Comparison of ENCODE assay signal across 8 mouse cellular contexts in the genomic region with DNA sequence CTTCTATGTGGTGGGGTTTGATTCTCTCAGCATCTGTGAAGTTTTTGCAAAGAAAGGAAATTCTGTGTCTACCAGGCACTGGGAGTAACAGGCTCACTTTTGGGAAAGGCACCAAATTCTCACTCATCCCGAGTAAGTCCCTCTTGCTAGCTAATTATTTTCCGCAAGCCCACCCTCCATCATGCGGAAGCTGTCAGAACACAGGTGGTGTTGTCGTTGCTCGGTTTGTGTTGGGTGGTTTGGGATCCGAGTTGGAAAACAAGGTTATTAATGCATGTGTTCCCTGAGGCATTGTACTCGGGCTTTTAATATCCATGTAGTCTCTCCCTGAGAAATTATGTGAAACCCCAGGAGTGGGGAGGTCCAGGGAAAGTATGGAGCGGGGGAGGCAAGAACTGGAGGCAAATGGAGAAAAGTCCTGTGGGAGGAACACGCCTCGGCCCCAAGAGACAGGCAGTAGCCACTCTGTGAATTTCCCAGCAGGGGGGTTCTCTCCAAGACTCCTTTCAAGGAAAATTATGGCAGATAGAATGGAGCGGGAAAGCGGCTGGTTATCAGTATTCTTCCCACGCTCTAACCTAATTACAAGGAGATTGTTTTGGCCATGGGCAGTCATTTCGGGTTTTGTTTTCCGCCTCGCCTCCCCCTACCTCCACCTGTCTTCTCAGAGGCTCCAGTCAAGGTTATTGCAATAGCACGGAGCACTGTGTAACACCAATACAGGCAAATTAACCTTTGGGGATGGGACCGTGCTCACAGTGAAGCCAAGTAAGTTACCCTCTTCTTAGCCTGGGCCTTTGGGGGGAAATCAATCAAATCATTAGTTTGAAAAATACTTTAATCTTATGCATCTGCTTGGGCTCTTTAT.
DNase-seq lines count a peak whose midpoint lies in the region; ATAC-seq lines count a peak whose summit lies in the region.

No protein-coding gene starts in this region.

- peaks cover 11% of the 10 kb centered on the region for H3K4me1 ChIP-seq in forebrain, embryonic 15.5 days
- H3K4me1 ChIP-seq in hindbrain, embryonic 16.5 days (ENCODE audit: control insufficient read depth, insufficient read depth, low read depth, low read length): peaks cover 7% of the 10 kb centered on the region
- no peaks in the 10 kb centered on the region; the same call in 1 of the 2 replicates for H3K4me1 ChIP-seq in liver, embryonic 12.5 days

- H3K27ac ChIP-seq in forebrain, embryonic 15.5 days (replicated peaks): no peak overlapping the region
- peak overlapping the region; percentile 31; the same call in 1 of the 2 replicates for H3K27ac ChIP-seq in hindbrain, embryonic 16.5 days (ENCODE audit: low read depth, low read length)
- no peak overlapping the region for H3K27ac ChIP-seq in liver, embryonic 12.5 days

- H3K27me3 ChIP-seq in forebrain, embryonic 15.5 days: no peaks in the 10 kb centered on the region
- no peaks in the 10 kb centered on the region for H3K27me3 ChIP-seq in hindbrain, embryonic 16.5 days (replicated peaks; ENCODE audit: control insufficient read depth, insufficient read depth, low read length)
- peaks cover 66% of the 10 kb centered on the region for H3K27me3 ChIP-seq in liver, embryonic 12.5 days (replicated peaks)

- peak; percentile 18 for DNase-seq in ovary, adult 18-20 months (ENCODE audit: low spot score)
- DNase-seq in ovary, postnatal 36 days (ENCODE audit: low spot score): no peak
- DNase-seq in left cerebral cortex, postnatal 25 days (ENCODE audit: low spot score in 2 of 2): peak; percentile 18 to 43
- DNase-seq in adrenal gland, postnatal 4 days (ENCODE audit: low spot score in 2 of 2): no peak

- intact Hi-C loops in left cerebral cortex, postnatal 25 days (cut with DNase I): no loop called here

- no peak overlapping the region for H3K4me3 ChIP-seq in forebrain, embryonic 15.5 days
- no peak overlapping the region for H3K4me3 ChIP-seq in hindbrain, embryonic 16.5 days (ENCODE audit: low read length)
- H3K4me3 ChIP-seq in liver, embryonic 12.5 days: no peak overlapping the region

- peak; percentile 57; the same call in 1 of the 2 replicates for ATAC-seq in forebrain, embryonic 15.5 days (replicated peaks)
- peak; percentile 74 for ATAC-seq in hindbrain, embryonic 16.5 days
- ATAC-seq in liver, embryonic 12.5 days: no peak
- no peak for ATAC-seq in megakaryocyte, adult 5-6 weeks (ENCODE audit: poor library complexity, severe bottlenecking)

- H3K9me3 ChIP-seq in forebrain, embryonic 15.5 days: no peaks in the 10 kb centered on the region
- no peaks in the 10 kb centered on the region for H3K9me3 ChIP-seq in hindbrain, embryonic 16.5 days (ENCODE audit: control insufficient read depth, low read length)
- H3K9me3 ChIP-seq in liver, embryonic 12.5 days (replicated peaks): no peaks in the 10 kb centered on the region

- no peak overlapping the region; the same call in 1 of the 2 replicates for H3K4me2 ChIP-seq in forebrain, embryonic 15.5 days (replicated peaks)
- peak overlapping the region; percentile 6; the same call in 1 of the 2 replicates for H3K4me2 ChIP-seq in hindbrain, embryonic 16.5 days (ENCODE audit: low read length)
- no peak overlapping the region for H3K4me2 ChIP-seq in liver, embryonic 12.5 days

- H3K9ac ChIP-seq in forebrain, embryonic 15.5 days (replicated peaks): no peak overlapping the region
- no peak overlapping the region for H3K9ac ChIP-seq in hindbrain, embryonic 16.5 days (ENCODE audit: low read depth, low read length)
- no peak overlapping the region for H3K9ac ChIP-seq in liver, embryonic 12.5 days

- WGBS in forebrain, embryonic 15.5 days: 30% methylated on average over 18 of the region's 18 CpGs
- WGBS in hindbrain, embryonic 16.5 days: 40% methylated on average over 18 of the region's 18 CpGs
- WGBS in liver, embryonic 12.5 days (ENCODE audit: insufficient replicate concordance): 71% methylated on average over 18 of the region's 18 CpGs

- no peaks in the 10 kb centered on the region for H3K36me3 ChIP-seq in forebrain, embryonic 15.5 days
- H3K36me3 ChIP-seq in hindbrain, embryonic 16.5 days (ENCODE audit: control insufficient read depth, insufficient read depth, low read length): no peaks in the 10 kb centered on the region
- H3K36me3 ChIP-seq in liver, embryonic 12.5 days: no peaks in the 10 kb centered on the region

Comparison
In these comparisons a context has a peak if more than half of its experiments do, and no peak if none do; other contexts are left out.
1. DNase-seq: peak in ovary, adult 18-20 months (single experiment) and left cerebral cortex, postnatal 25 days (2 of 2); none in ovary, postnatal 36 days (single experiment) and adrenal gland, postnatal 4 days (0 of 2).
2. ATAC-seq: peak in forebrain, embryonic 15.5 days (single experiment) and hindbrain, embryonic 16.5 days (single experiment); none in liver, embryonic 12.5 days (single experiment) and megakaryocyte, adult 5-6 weeks (single experiment).